Mouse (Mus musculus): ENCODE data around the gene Sox2.

Gene Sox2

DNA sequence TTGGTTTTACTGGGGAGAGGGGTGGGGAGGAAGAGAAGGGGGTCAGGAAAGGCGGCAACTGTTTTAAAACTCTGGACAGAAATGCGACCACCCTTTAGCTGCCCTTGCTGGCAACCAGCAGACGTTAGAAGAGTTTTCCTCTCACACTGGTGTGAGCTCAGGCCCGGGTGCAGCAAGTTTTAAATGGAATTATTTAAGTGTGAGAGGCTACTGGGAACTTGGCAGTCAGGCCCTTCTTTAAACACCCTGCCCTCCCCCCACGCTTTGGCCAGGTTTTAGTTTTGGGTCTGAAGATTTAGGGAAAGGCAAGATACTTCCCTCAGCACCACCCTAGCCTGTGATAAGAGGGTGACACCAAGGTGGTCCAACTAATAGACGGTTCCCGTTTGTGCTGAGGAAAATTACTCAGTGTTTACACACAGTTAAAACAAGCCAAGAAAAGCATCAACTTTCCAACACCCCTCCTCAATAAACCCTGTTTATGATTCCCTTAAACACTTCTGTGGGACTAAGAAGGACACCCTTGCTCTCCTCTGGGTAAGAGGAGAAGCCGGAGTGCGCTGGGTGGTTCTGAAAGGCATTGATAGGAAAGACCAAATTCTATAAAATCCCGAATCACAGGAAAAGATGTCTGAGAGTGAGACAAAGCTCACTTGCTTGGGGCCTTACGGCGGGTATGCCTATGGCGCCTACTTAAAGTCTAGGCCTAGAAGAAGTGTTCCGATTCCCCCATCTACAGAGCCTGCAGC, 10.5 kb downstream of the Sox2 start:
- DNase-seq (ENCODE audit: low spot score in 2 of 2), result peak in 1 of 2 experiments; percentile 52

DNA sequence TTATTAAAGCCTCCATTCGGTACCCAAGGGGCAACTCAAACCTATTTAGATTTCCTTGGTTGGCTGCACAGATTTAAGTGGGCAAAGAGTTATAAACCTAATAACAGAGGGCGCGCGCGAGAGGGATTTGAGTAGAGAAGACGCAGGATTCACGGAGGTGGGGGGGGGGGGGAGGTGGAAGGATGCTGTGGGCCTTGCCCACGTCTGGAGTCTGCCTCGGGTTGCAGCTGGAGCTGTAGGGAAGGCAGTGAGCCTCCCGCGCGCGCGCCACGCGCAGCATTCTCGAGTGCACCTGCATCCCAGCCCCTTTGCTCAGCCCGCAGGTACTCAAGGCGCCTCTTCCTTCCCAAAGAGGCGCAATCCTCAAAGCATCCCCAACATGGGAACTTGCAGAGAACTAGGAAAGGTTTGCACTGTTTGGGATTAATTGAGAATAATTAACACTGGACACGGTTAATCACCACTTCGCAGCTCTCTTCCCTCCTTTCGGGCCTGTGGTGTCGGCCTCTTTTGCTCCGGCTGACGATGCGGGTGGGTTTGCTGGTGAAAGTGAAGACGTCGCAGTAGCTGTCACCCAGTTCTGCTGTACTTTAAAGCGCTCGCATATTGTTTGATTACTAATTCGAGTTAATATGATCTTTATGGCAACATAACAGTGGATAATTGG, 11.3 kb downstream of the Sox2 start:
- DNase-seq (ENCODE audit: low spot score in 2 of 2), result peak in 1 of 2 experiments; percentile 44

DNA sequence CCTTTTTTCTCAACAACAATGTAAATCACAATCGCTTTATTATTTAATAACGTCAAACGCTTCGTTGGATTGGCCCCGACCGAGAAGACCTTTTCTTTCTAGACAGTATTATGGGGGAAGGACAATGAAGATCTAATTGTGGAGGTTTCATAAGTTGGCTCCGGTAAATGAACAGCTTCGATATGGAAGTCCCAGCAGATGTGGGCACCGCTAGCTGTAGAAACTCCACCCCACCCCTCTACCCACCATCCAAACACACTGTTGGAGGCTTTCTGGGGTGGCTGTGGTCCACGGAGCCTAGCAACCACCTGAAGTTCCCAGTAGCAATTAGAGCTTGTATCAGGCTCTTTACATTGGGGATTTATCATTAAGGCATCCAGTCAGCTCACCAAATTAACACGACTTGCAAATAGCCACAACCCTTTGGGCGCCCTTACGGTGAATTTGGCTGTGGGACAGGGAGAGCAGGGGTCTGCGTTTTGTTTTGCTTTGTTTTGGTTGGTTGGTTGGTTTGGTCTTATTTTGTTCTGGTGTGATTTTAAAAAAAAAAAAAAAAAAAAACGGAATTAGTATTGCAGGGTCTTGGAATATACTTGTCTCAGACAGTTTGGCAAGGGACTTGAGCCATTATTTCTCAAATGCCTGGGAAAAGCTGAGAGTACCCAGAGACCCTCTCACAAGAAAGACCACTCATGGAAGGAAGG, 12.0 kb downstream of the Sox2 start:
- DNase-seq (ENCODE audit: low spot score in 2 of 2), result peak in 1 of 2 experiments; percentile 28

DNA sequence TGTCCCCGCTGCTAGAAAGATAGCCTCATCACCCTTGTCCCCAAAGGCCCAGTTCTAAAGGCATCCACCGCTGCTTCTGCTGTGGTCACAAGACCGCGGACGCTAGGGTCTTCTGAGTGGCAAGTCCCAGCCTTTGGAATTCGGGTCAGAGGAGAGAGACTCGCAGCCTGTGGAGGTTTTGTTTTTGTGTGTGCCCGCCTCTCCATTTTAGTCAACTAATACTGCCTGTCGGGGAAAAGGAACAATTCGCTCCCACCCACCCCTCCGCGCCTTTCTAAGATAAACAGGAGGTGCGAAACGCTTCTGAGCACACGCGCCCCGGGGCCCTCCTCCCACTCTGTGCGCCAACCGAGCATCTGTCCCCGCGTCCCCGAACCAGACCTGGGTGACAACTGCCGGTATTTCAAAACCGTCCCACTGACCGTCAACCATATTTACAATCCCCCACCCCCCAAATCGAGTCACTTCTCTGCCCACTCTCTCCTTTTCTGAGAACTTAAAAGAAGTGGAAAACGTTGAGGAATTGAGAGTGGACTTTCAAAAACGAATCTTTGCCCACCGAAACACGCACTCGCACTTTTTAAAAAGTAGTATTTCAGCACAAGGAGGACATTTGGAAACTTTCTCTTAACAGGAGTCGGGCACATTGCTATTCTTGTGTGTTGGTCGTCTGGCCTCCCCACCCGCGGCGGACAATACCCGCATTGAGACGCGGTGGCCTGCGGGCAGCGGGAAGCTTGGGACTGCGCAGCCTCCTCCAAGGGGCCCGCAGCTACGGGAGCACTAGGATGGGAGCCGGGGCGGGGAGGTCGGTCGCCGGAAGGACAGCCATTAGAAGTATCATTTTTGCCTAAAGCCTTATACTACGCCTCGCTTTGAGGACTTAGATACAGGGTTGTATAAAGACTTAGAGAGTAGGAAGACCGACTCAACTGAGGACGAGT, 12.8 kb downstream of the Sox2 start:
- DNase-seq (ENCODE audit: low spot score in 2 of 2), result peak; percentile 50 to 51

DNA sequence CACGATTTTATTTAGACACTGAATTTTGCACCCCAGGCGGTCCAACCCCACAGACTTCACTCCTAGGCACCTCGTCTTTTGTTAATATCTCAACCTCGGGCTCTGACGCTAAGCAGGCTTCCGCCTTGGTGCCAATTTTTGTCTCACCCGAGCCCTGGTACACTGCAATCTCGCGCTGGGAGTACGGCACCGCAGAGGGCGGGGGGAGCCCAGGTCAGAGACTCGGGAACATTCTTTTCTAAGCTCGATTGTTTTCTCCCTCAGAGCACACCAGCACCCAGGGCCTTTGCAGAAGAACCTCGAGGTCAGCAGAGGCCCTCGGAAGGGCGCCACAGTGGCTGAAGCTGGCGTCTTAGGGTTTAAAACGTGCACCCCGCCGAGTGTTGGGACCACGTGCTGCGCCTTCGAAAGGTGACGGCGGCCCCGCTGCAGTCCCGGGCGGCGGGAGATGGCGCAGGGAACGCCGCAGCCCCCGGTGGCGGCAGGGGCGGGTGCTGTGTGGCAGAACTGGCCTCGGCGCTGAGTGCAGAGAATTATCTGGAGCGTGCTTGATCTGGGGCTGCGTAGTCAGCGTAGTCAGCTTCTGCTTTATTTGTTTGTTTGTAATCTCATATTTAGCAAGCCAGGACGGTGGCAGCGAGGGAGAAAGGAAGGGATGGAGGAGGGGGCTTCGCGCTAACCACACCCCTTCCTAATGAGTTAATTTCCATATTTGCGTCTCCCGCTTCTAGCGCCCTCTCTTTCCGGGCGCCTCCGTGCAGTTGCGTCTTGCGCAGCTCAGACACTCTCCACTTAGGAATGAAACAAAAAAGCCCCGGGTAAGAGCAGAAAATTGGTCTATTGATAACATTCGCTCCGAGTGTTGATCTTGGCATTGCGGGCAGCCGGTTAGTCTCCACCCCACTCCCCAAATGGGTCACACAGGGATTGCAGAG, 13.8 kb downstream of the Sox2 start:
- peak; percentile 68 to 69 for DNase-seq (ENCODE audit: low spot score in 2 of 2)

DNA sequence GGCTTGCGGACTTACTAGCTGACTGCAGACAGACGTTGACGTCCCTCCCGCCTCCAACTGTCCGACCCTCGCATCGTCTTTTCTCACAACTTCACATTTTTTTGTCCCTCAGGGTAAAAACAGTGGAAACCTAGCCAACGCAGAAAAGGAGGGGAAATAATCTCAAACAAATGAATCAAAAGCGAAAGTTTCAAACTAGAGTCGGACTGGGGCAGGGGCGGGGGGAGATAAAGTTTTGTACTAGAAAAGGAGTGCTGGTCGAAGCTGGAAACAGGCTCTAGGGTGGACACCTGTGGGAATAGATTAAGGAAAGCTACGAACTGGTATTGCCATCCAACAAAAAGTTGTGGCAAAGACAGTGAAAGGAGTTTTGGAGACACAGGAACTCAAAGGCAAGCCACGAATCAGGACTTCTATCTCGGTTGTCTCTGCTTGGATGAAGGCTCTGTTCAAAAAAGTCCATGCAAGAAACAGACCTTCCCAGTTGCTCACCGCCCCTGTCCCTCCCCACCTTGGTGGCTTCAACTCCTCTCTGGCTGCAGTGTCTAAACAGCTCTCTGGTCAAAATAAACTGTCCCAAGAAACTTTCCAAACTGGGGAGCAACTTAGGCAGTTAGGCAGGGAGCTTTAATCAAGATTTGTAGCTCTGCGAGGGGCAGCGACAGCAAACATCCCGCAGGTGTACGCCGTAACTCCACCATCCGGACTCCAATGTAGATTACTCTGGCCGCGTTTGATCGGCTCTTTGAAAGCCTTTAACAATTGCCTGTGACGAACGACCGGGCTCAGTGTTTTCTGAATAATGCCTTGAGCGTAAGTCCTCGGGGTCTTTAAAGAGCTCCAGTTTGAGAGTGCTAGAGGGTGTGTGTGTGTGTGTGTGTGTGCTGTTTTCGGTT, 14.7 kb downstream of the Sox2 start:
- DNase-seq (ENCODE audit: low spot score in 2 of 2), result no peak

DNA sequence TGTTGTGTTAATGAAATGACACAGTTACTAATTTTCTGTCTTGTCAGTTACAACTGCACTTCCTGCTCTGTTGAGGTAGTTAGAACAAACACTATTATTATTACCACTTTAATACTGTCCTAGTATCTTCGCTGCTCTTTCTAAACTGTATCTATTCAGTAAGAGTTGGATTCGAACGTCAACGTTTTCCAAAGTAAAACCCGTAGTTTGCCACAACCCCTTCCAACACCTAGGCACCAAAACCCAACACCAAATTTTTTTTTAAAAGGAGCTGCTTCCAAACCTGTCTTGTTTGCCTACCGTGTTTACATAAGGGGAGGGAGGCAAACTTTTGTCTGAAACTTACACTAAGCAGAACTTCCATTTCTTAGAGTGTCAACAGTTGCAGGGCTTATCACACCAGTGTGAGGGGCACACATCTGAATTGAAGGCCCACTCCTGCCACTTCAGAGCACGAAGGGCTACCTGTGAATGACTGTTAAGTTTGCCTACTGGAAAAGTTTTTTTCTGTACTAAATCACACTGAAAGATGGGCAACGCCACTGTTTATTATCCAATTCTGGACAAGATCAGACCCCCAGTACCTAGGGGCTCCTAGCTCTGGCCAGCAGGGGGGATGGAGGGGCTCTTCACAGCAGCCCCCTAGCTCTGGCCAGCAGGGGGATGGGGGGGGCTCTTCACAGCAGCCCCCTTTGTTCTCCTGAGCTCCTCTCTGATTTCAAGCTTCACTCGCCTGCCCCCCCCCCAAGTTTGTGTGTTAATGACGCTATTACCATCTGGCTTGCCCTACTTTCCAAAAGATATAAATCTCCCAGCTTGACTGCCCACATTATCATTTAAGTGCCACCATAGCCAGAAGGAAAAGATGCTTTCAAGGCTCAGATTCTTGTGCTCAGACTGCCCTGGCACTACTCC, 15.8 kb downstream of the Sox2 start:
- DNase-seq (ENCODE audit: low spot score in 2 of 2), result no peak

DNA sequence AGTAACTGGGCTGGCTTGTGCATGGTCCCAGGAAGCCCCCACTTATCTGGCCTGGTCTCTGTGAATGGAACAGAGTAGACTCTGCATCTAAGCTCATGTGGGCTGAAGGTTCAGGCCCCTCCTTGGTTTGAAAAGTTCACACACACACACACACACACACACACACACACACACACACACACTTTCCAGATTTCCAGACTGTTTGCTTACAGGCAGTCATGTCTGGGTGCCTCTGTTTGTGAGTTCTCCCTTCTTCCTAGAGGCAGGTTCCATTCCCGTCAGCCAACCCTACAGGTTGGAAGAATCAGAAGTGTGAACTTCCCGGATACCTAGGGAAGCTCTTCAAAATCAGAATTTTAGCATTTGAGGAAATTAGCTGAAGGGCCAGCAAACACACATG, 17.0 kb downstream of the Sox2 start:
- no peak for DNase-seq (ENCODE audit: low spot score in 2 of 2)

DNA sequence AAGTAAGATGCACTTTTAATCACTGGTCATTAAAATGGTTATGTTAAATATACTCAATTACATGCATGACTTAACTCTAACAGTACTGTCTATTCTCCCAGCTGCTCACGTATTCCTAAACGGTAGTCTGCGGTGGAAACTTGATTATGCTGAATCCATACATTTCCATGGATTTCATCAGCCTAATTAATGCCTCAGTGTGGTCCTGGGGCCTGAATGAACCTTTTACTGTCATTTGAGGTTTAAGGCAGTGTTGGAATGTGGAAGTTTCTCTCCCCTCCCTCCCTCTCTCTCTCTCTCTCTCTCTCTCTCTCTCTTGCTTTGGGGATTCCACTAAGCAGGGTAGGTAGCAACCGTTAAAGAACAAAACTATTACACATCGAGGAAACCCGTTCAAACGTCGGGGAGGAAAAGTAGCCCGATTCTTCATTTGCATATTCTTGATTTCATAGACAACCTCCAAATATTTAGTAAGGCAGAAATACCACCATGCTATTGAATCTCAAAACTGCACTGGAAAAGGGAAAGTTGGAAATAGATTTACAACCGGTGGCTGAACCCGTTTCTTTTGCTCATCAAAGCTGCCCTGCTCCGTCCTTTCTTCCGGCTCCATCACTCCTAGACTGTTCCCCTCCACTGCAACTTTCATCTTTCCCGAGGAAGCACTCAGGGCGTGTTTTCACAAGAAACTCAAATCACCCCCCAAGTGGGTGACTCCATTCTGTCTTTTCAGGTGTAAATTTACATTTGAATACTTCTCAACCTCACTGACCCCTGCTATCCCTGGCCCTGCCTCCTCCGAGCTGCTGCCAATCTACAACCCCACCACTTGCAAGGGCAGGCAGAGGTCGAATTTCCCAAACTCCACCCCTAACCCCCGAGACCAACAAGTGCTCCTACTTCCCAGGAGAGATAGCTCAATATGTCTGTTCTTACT, 17.9 kb downstream of the Sox2 start:
- no peak for DNase-seq (ENCODE audit: low spot score in 2 of 2)

DNA sequence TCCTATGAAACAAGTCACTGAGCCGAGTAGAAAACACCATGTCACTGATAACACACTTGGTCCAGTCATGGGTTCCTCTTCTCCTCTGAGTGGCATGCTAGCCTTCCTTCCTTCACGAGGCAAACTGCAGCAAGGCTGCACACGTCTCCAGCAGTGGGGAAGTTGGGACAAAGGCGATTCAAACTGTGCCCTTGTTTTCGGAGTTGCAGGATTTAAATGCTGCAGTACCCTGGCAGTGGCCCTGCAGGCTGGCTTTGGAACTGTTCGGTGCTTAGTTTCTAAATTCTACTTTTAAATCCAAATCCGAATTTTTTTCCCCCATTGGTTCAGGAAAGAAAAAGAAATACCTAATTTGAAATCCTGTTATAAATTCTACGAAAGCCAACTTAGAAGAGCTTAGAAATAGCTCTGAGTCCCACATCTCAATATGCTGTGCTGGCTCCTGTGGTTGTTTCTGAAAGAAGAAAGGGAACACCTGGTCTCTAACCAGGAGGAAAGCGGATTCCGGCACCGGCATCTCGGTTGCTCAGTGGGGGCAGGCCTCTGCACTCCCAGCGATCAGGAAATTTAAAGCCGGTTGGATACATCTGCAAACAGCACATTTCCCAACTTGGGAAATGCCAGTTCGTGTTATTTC, 20.9 kb downstream of the Sox2 start:
- no peak for DNase-seq (ENCODE audit: low spot score in 2 of 2)

DNA sequence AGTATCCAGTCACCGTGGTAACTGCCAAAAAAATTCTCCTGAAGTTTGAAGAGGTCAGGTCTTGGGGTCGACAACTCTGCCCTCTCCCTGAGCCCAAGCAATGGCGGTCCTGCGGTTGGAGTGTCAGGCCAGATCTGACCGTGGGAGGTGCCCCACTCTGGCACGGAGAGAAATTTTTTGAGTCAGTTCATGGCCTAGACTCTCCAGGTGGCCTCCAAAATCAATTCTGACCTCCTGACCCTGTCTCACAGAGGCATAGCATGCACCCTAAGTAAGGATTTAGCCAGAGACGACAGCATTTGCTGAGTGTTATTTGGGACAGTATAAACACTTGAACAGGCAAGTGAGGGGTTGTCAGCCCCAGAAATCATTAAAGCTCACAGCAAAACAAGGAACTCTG, 28.6 kb downstream of the Sox2 start:
- no peak for DNase-seq (ENCODE audit: low spot score in 2 of 2)

DNA sequence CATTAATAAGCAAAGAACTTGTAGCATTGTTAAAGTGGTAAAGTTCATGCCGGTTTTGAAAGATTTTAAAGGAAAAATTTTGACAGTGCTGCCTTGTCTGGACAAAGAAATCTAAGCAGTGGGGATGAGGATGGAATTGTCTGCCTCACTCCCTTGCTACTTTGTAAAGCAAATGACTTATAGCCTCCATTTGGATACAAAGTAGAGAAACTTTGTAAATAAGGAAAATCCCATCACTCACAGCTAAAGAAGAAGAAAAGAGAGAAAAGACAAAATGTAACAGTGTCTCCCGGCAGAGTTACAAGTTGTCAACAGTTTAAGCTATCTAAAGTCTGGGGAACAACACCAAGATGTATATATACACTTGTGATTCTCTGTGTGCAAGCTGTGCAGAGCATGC, 29.2 kb downstream of the Sox2 start:
- no peak for DNase-seq (ENCODE audit: low spot score in 2 of 2)

DNA sequence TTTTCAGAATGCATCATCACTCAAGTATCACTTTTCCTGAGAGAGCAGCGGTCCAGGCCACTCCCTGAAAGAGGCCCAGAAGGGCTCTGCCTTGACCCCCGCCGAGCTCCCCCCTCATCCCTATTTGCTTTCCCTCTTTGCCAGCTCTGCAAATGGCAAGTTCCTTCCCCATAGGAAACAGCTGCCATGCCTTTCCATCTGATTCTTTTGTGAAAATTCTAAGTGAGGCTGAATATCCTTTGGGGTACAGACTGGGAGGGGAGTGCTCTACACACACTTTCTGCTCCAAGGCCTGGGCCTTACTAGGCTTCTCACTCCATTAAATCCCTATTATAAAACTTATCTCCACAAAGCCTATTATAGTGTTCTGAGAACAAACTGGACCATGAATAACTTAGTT, 29.7 kb downstream of the Sox2 start:
- no peak for DNase-seq (ENCODE audit: low spot score in 2 of 2)

DNA sequence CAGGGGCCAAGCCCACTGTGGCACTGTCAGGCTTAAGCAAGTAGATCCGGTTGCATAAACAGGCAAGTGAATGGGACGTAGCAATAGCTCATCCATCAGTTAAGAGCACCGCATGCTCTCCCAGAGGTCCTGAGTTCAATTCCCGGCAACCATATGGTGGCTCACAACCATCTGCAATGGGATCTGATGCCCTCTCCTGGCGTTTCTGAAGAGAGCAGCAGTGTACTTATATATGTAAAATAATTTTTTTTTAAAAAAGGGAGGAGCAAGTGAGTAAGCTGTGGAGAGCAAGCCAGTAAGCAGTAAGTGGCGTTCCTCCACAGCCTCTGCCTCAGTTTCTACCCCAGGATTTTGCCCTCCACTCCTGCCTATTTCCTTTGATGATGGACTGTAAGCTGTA, 37.9 kb downstream of the Sox2 start:
- no peak for DNase-seq (ENCODE audit: low spot score in 2 of 2)

DNA sequence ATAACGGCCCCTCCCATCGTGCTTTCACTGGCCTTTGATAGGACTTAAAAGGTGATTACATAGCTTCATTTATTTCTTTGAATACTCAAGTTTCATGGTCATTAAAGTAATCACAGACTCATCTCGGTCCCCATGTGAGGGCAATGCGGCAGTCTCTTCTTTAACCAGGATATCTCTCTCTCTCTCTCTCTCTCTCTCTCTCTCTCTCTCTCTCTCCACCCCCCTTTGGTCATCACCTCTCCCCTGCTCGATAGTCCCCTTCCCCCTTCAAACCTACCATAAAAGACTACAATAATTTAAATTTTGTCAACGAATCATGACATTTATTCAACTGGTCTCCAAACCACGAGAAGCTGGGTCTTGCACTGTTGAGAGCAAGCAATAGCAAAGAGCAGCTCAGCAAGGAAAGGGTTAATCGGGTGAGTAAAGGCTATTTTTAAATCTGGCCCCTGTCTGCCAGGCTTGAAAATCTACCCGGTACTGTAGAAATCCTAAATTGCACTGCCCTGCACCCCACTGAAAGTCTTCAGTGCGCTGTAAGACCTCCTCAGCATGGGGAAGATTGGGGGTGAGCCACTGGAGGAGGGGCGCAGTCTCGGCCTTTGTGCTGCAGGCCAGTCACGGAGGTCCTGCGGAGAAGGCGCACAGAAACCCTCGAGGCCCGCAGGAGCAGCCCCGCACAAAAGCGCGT, 41.6 kb downstream of the Sox2 start:
- DNase-seq (ENCODE audit: low spot score in 2 of 2), result peak; percentile 63 to 65

DNA sequence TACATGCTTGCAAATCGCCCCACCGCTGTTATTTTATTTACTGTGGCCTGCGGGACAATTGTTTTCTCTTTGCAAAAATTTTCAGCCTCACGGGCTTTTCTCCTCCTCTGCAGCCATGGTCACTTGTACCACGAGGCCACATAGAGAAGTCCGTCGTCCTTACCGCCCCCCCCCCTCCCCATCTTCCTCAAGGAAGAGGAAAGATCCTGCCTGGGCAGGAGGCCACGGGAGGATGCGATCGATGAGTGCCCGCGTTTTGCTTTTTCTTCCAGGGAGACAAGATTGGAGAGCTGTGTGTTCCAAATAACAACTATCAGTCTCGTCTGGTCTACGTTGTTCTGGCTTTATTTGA, 42.2 kb downstream of the Sox2 start:
- DNase-seq (ENCODE audit: low spot score in 2 of 2), result no peak
